34 mouse cellular contexts compared by ENCODE assay signal in genomic region chr3:75639546-75639945, GRCm38 (mm10).
DNase-seq lines count a peak whose midpoint lies in the region; ATAC-seq and TF ChIP-seq lines count a peak whose summit lies in the region.
"Had no signal": no experiment of that assay in that cellular context is flagged by ENCODE, and none has a peak within 500 bp of the region (broad histone marks: within the 10 kb centered on the region; RNA-seq: fewer than 3 reads in every experiment).

No protein-coding gene starts in this region.

- in situ Hi-C loops in CH12.LX (cut with MboI; ENCODE audit: low pct_ligation_motif_present, low pct_unique_long_range_greater_than_20kb, low sequenced_read_pairs), result no loop called here

- WGBS in forebrain, embryonic 15.5 days, result 71% methylated on average over 1 of the region's 1 CpGs

- TF ChIP-seq EP300 in CH12.LX (IDR thresholded peaks at IDR 0.05; ENCODE audit: low read length), result no peak

- TF ChIP-seq POLR2A in CH12.LX (IDR thresholded peaks at IDR 0.05; ENCODE audit: low read depth, low read length), result no peak

- no peaks in the 10 kb centered on the region for H3K27me3 ChIP-seq in CH12.LX (replicated peaks)
- H3K27me3 ChIP-seq in forebrain, embryonic 15.5 days, result no peaks in the 10 kb centered on the region
- H3K27me3 ChIP-seq: heart, embryonic 15.5 days; intestine, embryonic 15.5 days; limb, embryonic 15.5 days; liver, embryonic 13.5 days; neural tube, embryonic 12.5 days had no signal

- ATAC-seq in forebrain, embryonic 15.5 days (replicated peaks), result no peak
- ATAC-seq: activated CD4-positive, CD25-positive, alpha-beta regulatory T cell, adult 4 months; forebrain, embryonic 14.5 days; hindbrain, embryonic 16.5 days; intestine, embryonic 15.5 days; lung, postnatal 0 days; Patski had no signal

- H3K9me3 ChIP-seq in CH12.LX (replicated peaks; ENCODE audit: low read length), result no peaks in the 10 kb centered on the region
- H3K9me3 ChIP-seq in forebrain, embryonic 15.5 days, result no peaks in the 10 kb centered on the region
- H3K9me3 ChIP-seq: G1E; heart, embryonic 10.5 days; heart, embryonic 15.5 days; intestine, embryonic 15.5 days; limb, embryonic 10.5 days; limb, embryonic 15.5 days; liver, embryonic 13.5 days; neural tube, embryonic 12.5 days had no signal

- no peak for DNase-seq in CH12.LX (ENCODE audit: extremely low read depth)
- peak; percentile 13 for DNase-seq in T-cell, adult 2 months (ENCODE audit: low spot score)
- DNase-seq in thymus, adult 18-20 months, result peak; percentile 10 to 31
- peak; percentile 60 for DNase-seq in thymus, postnatal 25 days
- DNase-seq in gastrocnemius, postnatal 25 days, result no peak
- no peak for DNase-seq in gastrocnemius, adult 18-20 months (ENCODE audit: low spot score)
- DNase-seq in kidney, postnatal 14 days, result no peak
- DNase-seq: adrenal gland, adult 2 months; cerebellum, adult 11 months; cerebellum, adult 9-10 months; cerebellum, postnatal 36 days; kidney, adult 2 months; kidney, postnatal 4 days; layer of hippocampus, postnatal 36 days; liver, embryonic 13.5 days; lung, adult 18-20 months; midbrain, embryonic 14.5 days; right cerebral cortex, adult 18-20 months; spleen, adult 18-20 months had no signal

- H3K9ac ChIP-seq in CH12.LX (ENCODE audit: insufficient read depth, low read depth), result no peak overlapping the region
- H3K9ac ChIP-seq in forebrain, embryonic 15.5 days (replicated peaks), result no peak overlapping the region
- H3K9ac ChIP-seq: heart, embryonic 15.5 days; intestine, embryonic 15.5 days; limb, embryonic 15.5 days; liver, embryonic 13.5 days; neural tube, embryonic 12.5 days had no signal

- H3K4me1 ChIP-seq in CH12.LX (ENCODE audit: control insufficient read depth in 1 of 2, insufficient read depth in 2 of 2), result no peaks in the 10 kb centered on the region
- no peaks in the 10 kb centered on the region for H3K4me1 ChIP-seq in forebrain, embryonic 15.5 days
- H3K4me1 ChIP-seq: heart, embryonic 10.5 days; heart, embryonic 15.5 days; intestine, embryonic 15.5 days; limb, embryonic 10.5 days; limb, embryonic 15.5 days; liver, embryonic 13.5 days; neural tube, embryonic 12.5 days had no signal

- peak in 1 of 2 experiments; percentile 25; a peak in 1 of 4 replicates for TF ChIP-seq CTCF in CH12.LX (conservative IDR thresholded peaks at IDR 0.05 in 1 of 2, IDR thresholded peaks at IDR 0.05 in 1 of 2; ENCODE audit: low read depth in 2 of 2, low read length in 2 of 2)

- dilution Hi-C loops in CH12.LX (cut with MboI; ENCODE audit: extremely low pct_ligation_motif_present, extremely low pct_unique_long_range_greater_than_20kb, low sequenced_read_pairs), result no loop called here

- H3K79me2 ChIP-seq in CH12.LX (replicated peaks; ENCODE audit: control insufficient read depth, extremely low read depth, insufficient read depth, poor library complexity, severe bottlenecking), result no peaks in the 10 kb centered on the region

- no peak overlapping the region for H3K4me2 ChIP-seq in CH12.LX (ENCODE audit: insufficient read depth, low read depth, poor library complexity, severe bottlenecking)
- H3K4me2 ChIP-seq in forebrain, embryonic 15.5 days (replicated peaks), result no peak overlapping the region
- H3K4me2 ChIP-seq: heart, embryonic 15.5 days; intestine, embryonic 15.5 days; limb, embryonic 15.5 days; liver, embryonic 13.5 days; neural tube, embryonic 12.5 days had no signal

- H3K27ac ChIP-seq in CH12.LX (ENCODE audit: insufficient read depth, low read depth), result no peak overlapping the region
- H3K27ac ChIP-seq in forebrain, embryonic 15.5 days (replicated peaks), result no peak overlapping the region
- H3K27ac ChIP-seq: heart, embryonic 10.5 days; heart, embryonic 15.5 days; intestine, embryonic 15.5 days; limb, embryonic 10.5 days; limb, embryonic 15.5 days; liver, embryonic 13.5 days; macrophage; neural tube, embryonic 12.5 days; stomach, postnatal 0 days had no signal

- H3K36me3 ChIP-seq in CH12.LX (replicated peaks in 1 of 2; ENCODE audit: control insufficient read depth in 1 of 2, insufficient read depth in 1 of 2, low read length in 1 of 2), result no peaks in the 10 kb centered on the region
- H3K36me3 ChIP-seq in forebrain, embryonic 15.5 days, result peaks cover 6% of the 10 kb centered on the region; the same call in 1 of the 2 replicates
- H3K36me3 ChIP-seq: G1E; heart, embryonic 10.5 days; heart, embryonic 15.5 days; intestine, embryonic 15.5 days; limb, embryonic 10.5 days; limb, embryonic 15.5 days; liver, embryonic 13.5 days; neural tube, embryonic 12.5 days had no signal

- TF ChIP-seq RAD21 in CH12.LX (IDR thresholded peaks at IDR 0.05; ENCODE audit: low read depth, low read length), result peak; percentile 20

- no peak overlapping the region for H3K4me3 ChIP-seq in CH12.LX (replicated peaks in 1 of 3; ENCODE audit: low read depth in 2 of 3, low read length in 2 of 3, poor library complexity in 1 of 3)
- no peak overlapping the region for H3K4me3 ChIP-seq in forebrain, embryonic 15.5 days
- H3K4me3 ChIP-seq: heart, embryonic 10.5 days; heart, embryonic 15.5 days; intestine, embryonic 15.5 days; limb, embryonic 10.5 days; limb, embryonic 15.5 days; liver, embryonic 13.5 days; neural tube, embryonic 12.5 days had no signal

TF ChIP-seq in CH12.LX, 34 proteins besides CTCF, POLR2A, EP300 and RAD21:
- TF ChIP-seq PAX5 (IDR thresholded peaks at IDR 0.05; ENCODE audit: low read length) (no peak), ETS1 (conservative IDR thresholded peaks at IDR 0.05; ENCODE audit: low read depth, low read length) (no peak), HCFC1 (IDR thresholded peaks at IDR 0.05; ENCODE audit: low read depth, low read length) (no peak), GABPA (IDR thresholded peaks at IDR 0.05; ENCODE audit: insufficient replicate concordance, low read depth, low read length) (no peak), UBTF (IDR thresholded peaks at IDR 0.05; ENCODE audit: low read depth, low read length) (no peak), ZC3H11A (IDR thresholded peaks at IDR 0.05; ENCODE audit: low read depth, low read length) (no peak), SIN3A (IDR thresholded peaks at IDR 0.05; ENCODE audit: low read length) (no peak), ZNF384 (IDR thresholded peaks at IDR 0.05; ENCODE audit: low read depth, low read length) (no peak), JUN (IDR thresholded peaks at IDR 0.05; ENCODE audit: insufficient read depth, low read depth, low read length) (no peak), NELFE (IDR thresholded peaks at IDR 0.05; ENCODE audit: low read depth, low read length) (no peak), ZMIZ1 (IDR thresholded peaks at IDR 0.05; ENCODE audit: low read depth, low read length) (no peak)

Comparison
In these comparisons a context has a peak if more than half of its experiments do, and no peak if none do; other contexts are left out.
1. DNase-seq: peak in T-cell, adult 2 months (single experiment), thymus, adult 18-20 months (2 of 2) and thymus, postnatal 25 days (single experiment); none in CH12.LX (single experiment), gastrocnemius, postnatal 25 days (single experiment), gastrocnemius, adult 18-20 months (single experiment) and kidney, postnatal 14 days (single experiment).